Mouse (Mus musculus) embryo, embryonic 10 days (tissue): ENCODE data around the gene Tom1l1.

Experiments
- DNase-seq: peaks from one replicate; pipeline ENCODE4 v3.0.0-alpha.2; 2015; ENCODE audit warnings: low spot score

Gene Tom1l1

DNA sequence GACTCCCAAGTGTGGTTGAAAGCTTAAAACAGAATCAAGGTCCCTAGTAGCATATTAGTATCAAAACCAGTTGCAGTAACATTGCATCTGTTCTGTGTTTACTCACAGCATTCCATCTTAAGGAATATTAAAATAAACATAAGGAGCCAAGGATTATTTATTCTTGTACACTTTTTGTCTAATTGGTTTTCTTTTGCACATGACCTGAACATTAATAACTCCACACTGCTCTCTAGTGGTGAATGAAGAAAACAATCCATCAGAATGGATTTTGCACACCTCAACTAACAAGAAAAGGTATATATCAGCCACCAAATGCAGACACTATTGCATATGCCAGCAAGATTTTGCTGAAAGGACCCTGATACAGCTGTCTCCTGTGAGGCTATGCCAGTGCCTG, 71.7 kb downstream of the Tom1l1 start:
- DNase-seq: peak; percentile 48

DNA sequence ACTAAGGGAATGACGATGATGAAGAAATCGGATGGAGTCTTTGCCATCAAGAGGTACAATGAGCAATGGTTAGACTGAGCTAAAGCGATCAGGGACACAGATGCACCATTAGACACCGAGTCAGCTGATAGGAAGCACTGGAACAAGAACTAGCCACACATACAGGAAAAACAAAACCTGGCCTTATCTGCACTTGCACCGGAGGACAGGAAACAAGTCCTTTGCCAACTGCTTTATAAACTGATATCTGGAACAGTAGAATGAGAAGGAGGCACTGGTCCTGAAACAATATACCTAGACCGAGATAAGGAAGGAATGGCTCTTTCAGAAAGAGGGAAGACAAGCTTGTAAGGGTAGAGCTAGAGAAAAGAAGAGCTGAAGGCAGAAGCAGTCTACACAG, 73.4 kb downstream of the Tom1l1 start:
- DNase-seq: no peak

DNA sequence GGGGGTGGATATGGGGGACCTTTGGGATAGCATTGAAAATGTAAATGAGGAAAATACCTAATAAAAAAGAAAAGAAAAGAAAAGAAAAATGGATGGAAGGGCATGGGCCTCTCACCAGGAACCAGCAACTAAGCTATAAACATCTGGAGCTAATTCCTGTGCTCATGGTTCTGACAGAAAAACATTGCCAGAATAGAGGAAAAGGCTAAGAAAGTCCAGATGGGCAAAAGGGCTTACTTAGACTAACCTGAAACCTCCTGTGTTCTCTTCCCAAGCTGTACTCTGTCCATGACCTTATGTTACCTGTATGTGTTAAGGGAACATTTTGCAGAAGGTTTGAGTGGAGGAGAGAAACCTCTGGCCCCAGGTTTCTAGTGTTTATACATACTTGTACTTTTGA, 76.0 kb downstream of the Tom1l1 start:
- no peak for DNase-seq

DNA sequence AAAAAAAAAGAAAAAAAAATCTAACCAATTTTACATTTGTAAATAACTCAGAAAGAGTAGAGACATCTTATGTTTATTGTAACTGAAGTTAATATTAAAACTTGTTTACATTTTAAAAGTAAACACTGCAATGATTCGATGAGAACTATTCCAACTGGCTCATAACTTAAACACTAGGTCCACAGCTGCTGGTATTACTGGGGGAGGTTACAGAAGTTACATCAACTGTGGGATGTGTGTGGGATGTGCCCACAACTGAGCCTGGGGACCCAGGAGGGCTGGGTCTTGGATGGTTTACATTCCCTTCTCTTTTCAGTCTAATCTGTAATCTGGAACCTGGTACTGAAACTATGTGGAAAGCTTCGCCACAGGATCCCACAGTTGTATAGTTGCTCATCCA, 85.1 kb downstream of the Tom1l1 start:
- no peak for DNase-seq

DNA sequence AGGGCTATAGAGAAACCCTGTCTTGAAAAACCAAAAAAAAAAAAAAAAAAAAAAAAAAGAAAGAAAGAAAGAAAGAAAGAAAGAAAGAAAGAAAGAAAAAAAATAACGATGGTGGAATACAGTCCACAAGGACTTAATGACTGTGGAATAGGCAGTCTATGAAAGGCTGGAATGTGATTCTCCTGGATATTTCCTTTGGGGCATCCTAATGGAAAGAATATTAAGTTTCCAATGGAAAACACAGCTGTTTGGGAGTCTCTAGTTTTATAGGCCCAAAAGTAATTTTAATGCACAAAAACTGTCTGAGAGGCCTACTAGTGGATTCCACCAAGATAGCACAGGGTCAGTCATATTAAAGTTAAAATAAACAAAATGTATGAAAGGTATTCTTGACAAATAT, 92.3 kb downstream of the Tom1l1 start:
- no peak for DNase-seq
